Mouse (Mus musculus) liver, embryonic 14.5 days (tissue): ENCODE measurements at regions not wholly inside any gene's neighbourhood (a gene's known extent, or its start where the extent isn't known, plus 50 kb on each side); places are given as distances from the start of the nearest gene placed in this dataset.
"Not testable (repeated sequence)": the region's sequence is repeated elsewhere in the genome, so short reads cannot be mapped to it uniquely, and the experiment has no call there.

Experiments
- ATAC-seq: fragments of 200-750 bp; cut with Nextera tagmentation; 2 replicates; pipeline ENCODE4 v1.8.0; 2017; ENCODE audit warnings: moderate number of reproducible peaks, mild to moderate bottlenecking, moderate library complexity; ENCODE audit not compliant: insufficient read depth
- DNase-seq, 3 experiments: peaks; one replicate each; pipeline ENCODE4 v3.0.0-alpha.2; 2012 to 2013; ENCODE audit warnings: low read depth in 3 of 3, low spot score in 3 of 3
- H3K27ac ChIP-seq: fragments of 300-500 bp; sonication (generic); 2 replicates; pipeline ENCODE4 v1.5.1; 2014; ENCODE audit warnings: moderate library complexity, mild to moderate bottlenecking, control low read depth, inconsistent platforms
- H3K27me3 ChIP-seq: fragments of 300-500 bp; sonication (generic); 2 replicates; pipeline ENCODE4 v1.6.1; 2014; ENCODE audit warnings: mild to moderate bottlenecking, low read length, moderate library complexity; ENCODE audit not compliant: control insufficient read depth, insufficient read depth
- H3K36me3 ChIP-seq: fragments of 300-500 bp; sonication (generic); replicated peaks from 2 replicates; pipeline ENCODE4 v1.6.1; 2014; ENCODE audit warnings: low read depth; ENCODE audit not compliant: control insufficient read depth, insufficient read depth
- H3K4me1 ChIP-seq, 2 experiments: fragments of 200-500 bp in 1 of 2; fragments of 300-500 bp in 1 of 2; sonication (generic) in 1 of 2; replicated peaks; 2 replicates each; pipeline ENCODE4 v1.6.1; 2012 to 2014; ENCODE audit warnings: antibody characterized with exemption in 1 of 2, inconsistent platforms in 1 of 2, low read length in 1 of 2; ENCODE audit not compliant: control insufficient read depth in 2 of 2, insufficient read depth in 2 of 2
- H3K4me2 ChIP-seq: fragments of 300-500 bp; sonication (generic); 2 replicates; pipeline ENCODE4 v1.6.1; 2014; ENCODE audit warnings: low read depth, mild to moderate bottlenecking, control low read depth, moderate library complexity
- H3K4me3 ChIP-seq, 2 experiments: fragments of 200-500 bp in 1 of 2; fragments of 300-500 bp in 1 of 2; sonication (generic) in 1 of 2; 2 replicates each; pipeline ENCODE4 v1.5.1; 2012 to 2014; ENCODE audit warnings: low read depth in 2 of 2, low read length in 2 of 2, mild to moderate bottlenecking in 2 of 2, control low read depth in 1 of 2, inconsistent platforms in 1 of 2, moderate library complexity in 1 of 2; ENCODE audit not compliant: insufficient read depth in 1 of 2
- H3K9ac ChIP-seq: fragments of 300-500 bp; sonication (generic); replicated peaks from 2 replicates; pipeline ENCODE4 v1.6.1; 2014; ENCODE audit warnings: mild to moderate bottlenecking, control low read depth, moderate library complexity
- H3K9me3 ChIP-seq: fragments of 300-500 bp; sonication (generic); 2 replicates; pipeline ENCODE4 v1.6.1; 2016; ENCODE audit warnings: low read length, mixed read lengths; ENCODE audit not compliant: control insufficient read depth
- WGBS: fragments of 180-500 bp; shearing (Covaris S2); extraction: QIAGEN DNeasy Blood & Tissue Kit; methylation state at CpG from one replicate; pipeline ENCODE4 v1.1.7; 2014; ENCODE audit not compliant: insufficient replicate concordance; 5-methylcytosine and 5-hydroxymethylcytosine counted together

- WGBS, result no CpG with 5 or more reads among the region's 1 CpGs
- DNase-seq, H3K9me3 ChIP-seq, H3K4me3 ChIP-seq, H3K9ac ChIP-seq, H3K27me3 ChIP-seq, H3K36me3 ChIP-seq, H3K27ac ChIP-seq, H3K4me1 ChIP-seq, ATAC-seq, H3K4me2 ChIP-seq: not testable (repeated sequence)
Measured at GRCm38 (mm10) chr14:53026958-53027357, 531.4 kb upstream of the Olfr1507 start.

- H3K4me3 ChIP-seq, DNase-seq, ATAC-seq, H3K9ac ChIP-seq, H3K27ac ChIP-seq, H3K9me3 ChIP-seq, H3K36me3 ChIP-seq, H3K27me3 ChIP-seq, H3K4me2 ChIP-seq, H3K4me1 ChIP-seq: not testable (repeated sequence)
- WGBS, result no CpG with 5 or more reads among the region's 6 CpGs
Measured at GRCm38 (mm10) chr14:53020152-53020551, 524.6 kb upstream of the Olfr1507 start.

GRCm38 (mm10) chr14:53007741-53008140, 512.2 kb upstream of the Olfr1507 start:
- H3K4me1 ChIP-seq, H3K27me3 ChIP-seq, H3K4me2 ChIP-seq, ATAC-seq, DNase-seq, H3K4me3 ChIP-seq, H3K9me3 ChIP-seq, H3K36me3 ChIP-seq, H3K9ac ChIP-seq, H3K27ac ChIP-seq: not testable (repeated sequence)
- whole genome bisulfite sequencing, result no CpG with 5 or more reads among the region's 5 CpGs

- not testable (repeated sequence) for H3K27ac ChIP-seq, H3K27me3 ChIP-seq, H3K4me3 ChIP-seq, H3K9ac ChIP-seq, H3K9me3 ChIP-seq, DNase-seq, H3K36me3 ChIP-seq, H3K4me1 ChIP-seq, ATAC-seq, H3K4me2 ChIP-seq
- WGBS, result no CpG with 5 or more reads among the region's 4 CpGs
Measured at GRCm38 (mm10) chr14:53007323-53007722, 511.8 kb upstream of the Olfr1507 start.

- WGBS, result 70% methylated on average over 1 of the region's 1 CpGs
- H3K27ac ChIP-seq, H3K9ac ChIP-seq, H3K4me1 ChIP-seq, H3K4me2 ChIP-seq, H3K36me3 ChIP-seq, H3K9me3 ChIP-seq, H3K27me3 ChIP-seq, DNase-seq, ATAC-seq, H3K4me3 ChIP-seq: not testable (repeated sequence)
Measured at GRCm38 (mm10) chr14:53001289-53001688, 505.7 kb upstream of the Olfr1507 start.

GRCm38 (mm10) chr14:52992106-52992760, 496.7 kb upstream of the Olfr1507 start:
- DNase-seq, H3K4me2 ChIP-seq, H3K4me1 ChIP-seq, H3K9ac ChIP-seq, H3K36me3 ChIP-seq, H3K27ac ChIP-seq, ATAC-seq, H3K9me3 ChIP-seq, H3K4me3 ChIP-seq, H3K27me3 ChIP-seq: not testable (repeated sequence)
- WGBS, result 55% methylated on average over 1 of the region's 4 CpGs

- not testable (repeated sequence) for H3K4me2 ChIP-seq, ATAC-seq, H3K27me3 ChIP-seq, H3K36me3 ChIP-seq, H3K27ac ChIP-seq, H3K4me3 ChIP-seq, H3K9ac ChIP-seq, H3K4me1 ChIP-seq, H3K9me3 ChIP-seq, DNase-seq
- WGBS, result no CpG with 5 or more reads among the region's 3 CpGs
Measured at GRCm38 (mm10) chr14:52991328-52991665, 495.7 kb upstream of the Olfr1507 start.

- H3K27ac ChIP-seq, H3K36me3 ChIP-seq: not testable (repeated sequence)
- no CpG with 5 or more reads among the region's 12 CpGs for WGBS
Measured at GRCm38 (mm10) chr14:52990569-52991327, 495.2 kb upstream of the Olfr1507 start.

More at GRCm38 (mm10) chr14:52990569-52991327, 495.2 kb upstream of the Olfr1507 start:
- H3K4me3 ChIP-seq, H3K4me1 ChIP-seq, H3K9ac ChIP-seq, H3K27me3 ChIP-seq, ATAC-seq, H3K4me2 ChIP-seq, DNase-seq, H3K9me3 ChIP-seq: not testable (repeated sequence)
